Mouse (Mus musculus) CH12.LX (cell line): ENCODE data around the gene Spryd4.

Experiments
- CHD2 ChIP-seq: IDR thresholded peaks from 2 replicates; pipeline ENCODE4 v1.6.1; 2011; ENCODE audit warnings: low read length, improper control_type of control experiment
- CTCF ChIP-seq, 2 experiments: IDR thresholded peaks in 1 of 2; conservative IDR thresholded peaks in 1 of 2; 2 replicates each; pipeline ENCODE4 v1.5.1; 2011 to 2012; ENCODE audit warnings: low read depth in 2 of 2, low read length in 2 of 2, improper control_type of control experiment in 1 of 2, inconsistent platforms in 1 of 2, mild to moderate bottlenecking in 1 of 2, moderate library complexity in 1 of 2
- E2F4 ChIP-seq: IDR thresholded peaks from 2 replicates; pipeline ENCODE4 v1.6.1; 2011; ENCODE audit warnings: low read depth, low read length, improper control_type of control experiment; ENCODE audit not compliant: insufficient replicate concordance
- EP300 ChIP-seq: IDR thresholded peaks from 2 replicates; pipeline ENCODE4 v1.6.1; 2011; ENCODE audit warnings: low read length, improper control_type of control experiment
- GABPA ChIP-seq: IDR thresholded peaks from 2 replicates; pipeline ENCODE4 v1.6.1; 2012; ENCODE audit warnings: low read depth, low read length, improper control_type of control experiment, inconsistent platforms; ENCODE audit not compliant: insufficient replicate concordance
- MAX ChIP-seq: IDR thresholded peaks from 2 replicates; pipeline ENCODE4 v1.6.1; 2011; ENCODE audit warnings: low read length, improper control_type of control experiment
- MYC ChIP-seq: IDR thresholded peaks from 2 replicates; pipeline ENCODE4 v1.6.1; 2011; ENCODE audit warnings: low read depth, mild to moderate bottlenecking, improper control_type of control experiment, low read length
- NELFE ChIP-seq: IDR thresholded peaks from 2 replicates; pipeline ENCODE4 v1.6.1; 2011; ENCODE audit warnings: low read depth, low read length, improper control_type of control experiment
- PAX5 ChIP-seq: IDR thresholded peaks from 2 replicates; pipeline ENCODE4 v1.6.1; 2012; ENCODE audit warnings: low read length, inconsistent platforms, mixed read lengths
- POLR2A ChIP-seq: IDR thresholded peaks from 2 replicates; pipeline ENCODE4 v1.6.1; 2011; ENCODE audit warnings: low read depth, mild to moderate bottlenecking, improper control_type of control experiment, low read length
- SIN3A ChIP-seq: IDR thresholded peaks from 2 replicates; pipeline ENCODE4 v1.6.1; 2012; ENCODE audit warnings: low read length, improper control_type of control experiment, inconsistent platforms
- TBP ChIP-seq: conservative IDR thresholded peaks from 2 replicates; pipeline ENCODE4 v1.6.1; 2011; ENCODE audit warnings: low read depth, low read length, improper control_type of control experiment
- TCF12 ChIP-seq: IDR thresholded peaks from 2 replicates; pipeline ENCODE4 v1.6.1; 2014; ENCODE audit warnings: low read depth, mild to moderate bottlenecking, inconsistent platforms, low read length, improper control_type of control experiment
- USF1 ChIP-seq: IDR thresholded peaks from 2 replicates; pipeline ENCODE4 v1.6.1; 2014; ENCODE audit warnings: low read depth, mild to moderate bottlenecking, inconsistent platforms, low read length, improper control_type of control experiment

GRCm38 (mm10) chr10:128228009-128228408, 16.4 kb upstream of the Spryd4 start:
- no peak for TF ChIP-seq CTCF (conservative IDR thresholded peaks at IDR 0.05 in 1 of 2, IDR thresholded peaks at IDR 0.05 in 1 of 2; ENCODE audit: low read depth in 2 of 2, low read length in 2 of 2)
- TF ChIP-seq NELFE, result no peak
- TF ChIP-seq TCF12, result no peak
- no peak for TF ChIP-seq USF1
- TF ChIP-seq MYC, result no peak
- no peak for TF ChIP-seq TBP
- no peak for TF ChIP-seq MAX
- no peak for TF ChIP-seq POLR2A
- TF ChIP-seq SIN3A, result no peak
- no peak for TF ChIP-seq E2F4
- no peak for TF ChIP-seq EP300
- TF ChIP-seq PAX5, result no peak
- no peak for TF ChIP-seq CHD2
- TF ChIP-seq GABPA, result no peak
